Comparison of ENCODE assay signal across 8 mouse cellular contexts in the genomic region with DNA sequence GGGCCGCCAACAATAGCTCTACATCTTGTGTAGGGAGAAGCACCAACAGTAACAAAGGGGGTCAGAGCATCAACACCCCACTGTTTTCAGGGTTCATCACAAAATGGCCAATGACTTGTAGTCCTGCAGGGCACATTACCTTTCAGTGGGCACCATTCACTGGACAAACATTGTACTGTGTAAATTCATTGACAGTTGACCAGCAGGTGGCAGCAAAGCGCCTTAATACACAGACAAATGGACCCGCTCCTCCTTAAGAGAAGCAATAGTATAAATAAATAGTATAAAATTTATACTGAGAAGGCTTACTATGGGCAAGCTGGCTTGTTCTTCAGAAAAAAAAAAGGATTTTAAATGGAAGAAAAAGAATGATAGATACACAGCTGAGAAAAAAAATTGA. TPM values are rescaled to one million over a fixed set of nuclear protein-coding genes. Genes with fewer than 3 reads are reported as not detected.
A peak's percentile ranks its signal among the peaks of the same experiment; 100 is the strongest.
DNase-seq lines count a peak whose midpoint lies in the region; ATAC-seq and TF ChIP-seq lines count a peak whose summit lies in the region.

No protein-coding gene starts in this region.

- no peaks in the 10 kb centered on the region for H3K9me3 ChIP-seq in heart, postnatal 0 days (replicated peaks; ENCODE audit: control insufficient read depth, low read length)

- H3K27ac ChIP-seq in heart, postnatal 0 days (ENCODE audit: low read depth): no peak overlapping the region
- H3K27ac ChIP-seq in spleen, adult 2 months (ENCODE audit: insufficient read depth, low read length): no peak overlapping the region

- H3K4me2 ChIP-seq in heart, postnatal 0 days (ENCODE audit: low read depth, low read length): no peak overlapping the region

- 52% methylated on average over 3 of the region's 3 CpGs for WGBS in heart, postnatal 0 days
- 65% methylated on average over 3 of the region's 3 CpGs for WGBS in spleen, adult 2 months

- H3K4me1 ChIP-seq in heart, postnatal 0 days (ENCODE audit: control insufficient read depth, insufficient read depth): no peaks in the 10 kb centered on the region
- no peaks in the 10 kb centered on the region for H3K4me1 ChIP-seq in spleen, adult 2 months (ENCODE audit: control insufficient read depth, insufficient read depth, insufficient read length)

- TF ChIP-seq CTCF in heart, postnatal 0 days (IDR thresholded peaks at IDR 0.05; ENCODE audit: low read depth): peak; percentile 63
- peak; percentile 28; the same call in 1 of the 2 replicates for TF ChIP-seq CTCF in spleen, adult 2 months (IDR thresholded peaks at IDR 0.05; ENCODE audit: extremely low read depth, insufficient read depth, insufficient read length, insufficient replicate concordance)

- no peaks in the 10 kb centered on the region for H3K27me3 ChIP-seq in heart, postnatal 0 days (ENCODE audit: control insufficient read depth, insufficient read depth, low read length)
- H3K27me3 ChIP-seq in spleen, adult 2 months (ENCODE audit: control insufficient read depth, insufficient read depth, low read length): no peaks in the 10 kb centered on the region

- H3K36me3 ChIP-seq in heart, postnatal 0 days (replicated peaks; ENCODE audit: control insufficient read depth, insufficient read depth, low read length): no peaks in the 10 kb centered on the region
- no peaks in the 10 kb centered on the region for H3K36me3 ChIP-seq in spleen, adult 2 months (ENCODE audit: control insufficient read depth, insufficient read depth, low read length)

- TF ChIP-seq EP300 in heart, postnatal 0 days (IDR thresholded peaks at IDR 0.05; ENCODE audit: low read depth): no peak

- no peak; the same call in 1 of the 2 replicates for ATAC-seq in heart, postnatal 0 days (ENCODE audit: insufficient read depth, low read depth)

- H3K9ac ChIP-seq in heart, postnatal 0 days (replicated peaks; ENCODE audit: low read depth, low read length): no peak overlapping the region

- DNase-seq in frontal cortex, postnatal 25 days (ENCODE audit: low spot score in 2 of 2): peak; percentile 36 to 40
- DNase-seq in frontal cortex, postnatal 10 days (ENCODE audit: low spot score in 2 of 2): no peak
- peak; percentile 34 for DNase-seq in ovary, postnatal 36 days (ENCODE audit: low spot score)
- no peak for DNase-seq in ovary, postnatal 10 days (ENCODE audit: low spot score)
- DNase-seq in c-Kit-positive CD71-positive TER-119-negative erythroid progenitor cells, embryonic 14.5 days (ENCODE audit: low read depth): peak; percentile 68
- DNase-seq in heart, postnatal 0 days (ENCODE audit: low spot score): peak; percentile 44
- peak; percentile 56 to 71 for DNase-seq in lung, adult 18-20 months
- peak; percentile 49 to 61 for DNase-seq in spleen, adult 2 months (ENCODE audit: low read depth in 1 of 2, low spot score in 2 of 2)

- no peak overlapping the region for H3K4me3 ChIP-seq in heart, postnatal 0 days (ENCODE audit: low read depth, low read length)
- H3K4me3 ChIP-seq in spleen, adult 2 months (ENCODE audit: extremely low read depth, insufficient read depth, insufficient read length): no peak overlapping the region

- TF ChIP-seq POLR2A in spleen, adult 2 months (IDR thresholded peaks at IDR 0.05; ENCODE audit: low read depth, low read length): no peak

RNA-seq across cellular contexts. Expression of a gene that starts 8.3 kb away (rescaled TPM):
- 35.4 and 41.9 TPM in 2 replicates for total RNA-seq in heart, postnatal 0 days (2014; rRNA removed; ENCODE audit: low replicate concordance)
- polyA plus RNA-seq in heart, postnatal 0 days (2015; fragmentation: Nextera tagmentation; extraction: Ambion mirVana): 11.4 and 13.4 TPM in 2 replicates
- polyA plus RNA-seq in spleen, adult 2 months (2012; rRNA removed): 41.8 and 59.8 TPM in 2 replicates

RNA-seq across cellular contexts. Expression of a gene that starts 35.7 kb away (rescaled TPM):
- total RNA-seq in heart, postnatal 0 days (2014; rRNA removed; ENCODE audit: low replicate concordance): 40.5 and 47.9 TPM in 2 replicates
- polyA plus RNA-seq in heart, postnatal 0 days (2015; fragmentation: Nextera tagmentation; extraction: Ambion mirVana): 20.1 and 22.2 TPM in 2 replicates
- 13.1 TPM in 2 replicates for polyA plus RNA-seq in spleen, adult 2 months (2012; rRNA removed)

RNA-seq across cellular contexts. Expression of a gene that starts 36.0 kb away (rescaled TPM):
- 2.9 and 4.7 TPM in 2 replicates for total RNA-seq in heart, postnatal 0 days (2014; rRNA removed; ENCODE audit: low replicate concordance)
- 0.81 and 0.98 TPM in 2 replicates for polyA plus RNA-seq in heart, postnatal 0 days (2015; fragmentation: Nextera tagmentation; extraction: Ambion mirVana)
- 8.1 and 9.6 TPM in 2 replicates for polyA plus RNA-seq in spleen, adult 2 months (2012; rRNA removed)

Comparison
In these comparisons a context has a peak if more than half of its experiments do, and no peak if none do; other contexts are left out.
1. DNase-seq: peak in frontal cortex, postnatal 25 days (2 of 2), ovary, postnatal 36 days (single experiment), c-Kit-positive CD71-positive TER-119-negative erythroid progenitor cells, embryonic 14.5 days (single experiment), heart, postnatal 0 days (single experiment), lung, adult 18-20 months (2 of 2) and spleen, adult 2 months (2 of 2); none in frontal cortex, postnatal 10 days (0 of 2) and ovary, postnatal 10 days (single experiment).